Mouse (Mus musculus): Measurements from ENCODE around the gene Slc9a3. TPM values are rescaled to one million over a fixed set of nuclear protein-coding genes. Genes with fewer than 3 reads are reported as not detected.

Gene Slc9a3
- total RNA-seq, 1 experiment from 2014 or later = not detected

Other genes with a start within 250 kb of the Slc9a3 start
- 1.4 to 3.0 TPM (median 2.7 TPM) in 3 replicates for gene Trip13, start 183.7 kb upstream of the Slc9a3 start, total RNA-seq (2017)
- 129 to 150 TPM (median 134 TPM) in 3 replicates for gene Brd9, start 183.6 kb upstream of the Slc9a3 start, total RNA-seq (2017)
- not detected in 3 replicates for gene Zdhhc11, start 157.6 kb upstream of the Slc9a3 start, total RNA-seq (2017)
- gene Tppp, start 112.0 kb upstream of the Slc9a3 start, total RNA-seq (2017) = 2.7 to 5.5 TPM (median 3.5 TPM) in 3 replicates
- 1.5 to 3.5 TPM (median 2.3 TPM) in 3 replicates for gene Cep72, start 59.2 kb upstream of the Slc9a3 start, total RNA-seq (2017)
- 62.8 to 81.6 TPM (median 63.1 TPM) in 3 replicates for gene Exoc3, start 87.3 kb downstream of the Slc9a3 start, total RNA-seq (2017)
- gene Ahrr, start 170.9 kb downstream of the Slc9a3 start, total RNA-seq (2017) = 0.48 to 0.85 TPM (median 0.49 TPM) in 3 replicates
- 116 to 130 TPM (median 125 TPM) in 3 replicates for gene Pdcd6, start 196.1 kb downstream of the Slc9a3 start, total RNA-seq (2017)
- 266 to 290 TPM (median 273 TPM) in 3 replicates for gene Sdha, start 228.8 kb downstream of the Slc9a3 start, total RNA-seq (2017)
- gene Ccdc127, start 228.9 kb downstream of the Slc9a3 start, total RNA-seq (2017) = 30.2 to 39.4 TPM (median 31.4 TPM) in 3 replicates
- gene Lrrc14b, start 242.5 kb downstream of the Slc9a3 start, total RNA-seq (2017) = 0.19 TPM in 1 of 3 replicates, not detected in the others

All from monocyte, adult 5-6 weeks (primary cell).